Mouse (Mus musculus) neural tube, embryonic 11.5 days (tissue): ENCODE data around the gene Rprd1b. TPM values are rescaled to one million over a fixed set of nuclear protein-coding genes. Genes with fewer than 3 reads are reported as not detected.

Experiments used
- ATAC-seq: fragments of 200-750 bp; cut with Nextera tagmentation; 2 replicates; pipeline ENCODE4 v1.8.0; 2017; ENCODE audit warnings: moderate number of reproducible peaks, mild to moderate bottlenecking, moderate TSS enrichment, moderate library complexity; ENCODE audit not compliant: insufficient read depth, low FRiP score, low TSS enrichment
- DNase-seq: peaks from one replicate; pipeline ENCODE4 v3.0.0-alpha.2; 2015; ENCODE audit warnings: low spot score
- H3K27ac ChIP-seq: fragments of 300-500 bp; sonication (generic); 2 replicates; pipeline ENCODE4 v1.5.1; 2014; ENCODE audit warnings: low read depth, mild to moderate bottlenecking, low read length
- H3K27me3 ChIP-seq: fragments of 300-500 bp; sonication (generic); 2 replicates; pipeline ENCODE4 v1.6.1; 2014; ENCODE audit warnings: mild to moderate bottlenecking, low read length, mixed read lengths; ENCODE audit not compliant: control insufficient read depth, insufficient read depth
- H3K36me3 ChIP-seq: fragments of 300-500 bp; sonication (generic); 2 replicates; pipeline ENCODE4 v1.6.1; 2014; ENCODE audit warnings: mild to moderate bottlenecking, low read length, moderate library complexity, mixed read lengths; ENCODE audit not compliant: control insufficient read depth, insufficient read depth
- H3K4me1 ChIP-seq: fragments of 300-500 bp; sonication (generic); 2 replicates; pipeline ENCODE4 v1.6.1; 2014; ENCODE audit warnings: low read length, mixed read lengths; ENCODE audit not compliant: control insufficient read depth, insufficient read depth
- H3K4me2 ChIP-seq: fragments of 300-500 bp; sonication (generic); 2 replicates; pipeline ENCODE4 v1.6.1; 2014; ENCODE audit warnings: low read depth, mild to moderate bottlenecking, moderate library complexity
- H3K4me3 ChIP-seq: fragments of 300-500 bp; sonication (generic); 2 replicates; pipeline ENCODE4 v1.5.1; 2014; ENCODE audit warnings: low read depth, low read length
- H3K9ac ChIP-seq: fragments of 300-500 bp; sonication (generic); 2 replicates; pipeline ENCODE4 v1.6.1; 2014; ENCODE audit warnings: mild to moderate bottlenecking, low read length
- H3K9me3 ChIP-seq: fragments of 300-500 bp; sonication (generic); 2 replicates; pipeline ENCODE4 v1.6.1; 2016; ENCODE audit warnings: low read length; ENCODE audit not compliant: control insufficient read depth
- WGBS: fragments of 180-500 bp; shearing (Covaris S2); extraction: QIAGEN DNeasy Blood & Tissue Kit; methylation state at CpG from one replicate; pipeline ENCODE4 v1.1.7; 2014; 5-methylcytosine and 5-hydroxymethylcytosine counted together
- polyA plus RNA-seq: library from polyadenylated mRNA; unstranded; fragments of >200 nt; fragmentation: Nextera tagmentation; extraction: Ambion mirVana; gene quantifications from 2 replicates; pipeline ENCODE4 v1.2.1, GENCODE M21; 2014

Rprd1b gene
- polyA plus RNA-seq, 1 experiment from 2014 or later, result 56.9 TPM

DNA sequence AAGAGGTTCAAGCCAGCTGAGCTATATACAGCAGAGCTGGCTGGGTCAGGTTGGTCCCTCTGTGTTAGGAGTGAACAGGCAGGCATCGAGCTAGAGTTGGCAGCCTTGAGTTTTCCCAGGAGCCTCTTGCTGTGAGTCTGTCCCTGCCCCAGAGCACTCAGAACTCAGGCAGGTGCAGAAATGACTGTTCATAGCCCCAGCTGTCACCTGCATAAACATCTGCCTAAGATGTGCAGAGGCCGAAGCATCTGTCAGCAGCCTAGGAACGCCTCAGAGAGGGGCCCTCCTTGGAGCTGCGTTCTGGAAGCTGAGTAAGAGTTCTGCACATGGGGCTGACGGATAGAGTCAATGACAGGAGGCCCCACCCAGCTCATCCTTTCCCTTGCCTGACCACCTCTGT lies 86.6 kb downstream of the Rprd1b start:
- Histone ChIP-seq H3K4me3 (no peak overlapping the region), H3K9ac (no peak overlapping the region), H3K9me3 (no peaks in the 10 kb centered on the region), H3K27ac (no peak overlapping the region), H3K4me1 (no peaks in the 10 kb centered on the region), H3K27me3 (no peaks in the 10 kb centered on the region), H3K36me3 (no peaks in the 10 kb centered on the region), H3K4me2 (no peak overlapping the region)
- ATAC-seq (no peak), DNase-seq (no peak)
- 67% methylated on average over 5 of the region's 5 CpGs for WGBS

DNA sequence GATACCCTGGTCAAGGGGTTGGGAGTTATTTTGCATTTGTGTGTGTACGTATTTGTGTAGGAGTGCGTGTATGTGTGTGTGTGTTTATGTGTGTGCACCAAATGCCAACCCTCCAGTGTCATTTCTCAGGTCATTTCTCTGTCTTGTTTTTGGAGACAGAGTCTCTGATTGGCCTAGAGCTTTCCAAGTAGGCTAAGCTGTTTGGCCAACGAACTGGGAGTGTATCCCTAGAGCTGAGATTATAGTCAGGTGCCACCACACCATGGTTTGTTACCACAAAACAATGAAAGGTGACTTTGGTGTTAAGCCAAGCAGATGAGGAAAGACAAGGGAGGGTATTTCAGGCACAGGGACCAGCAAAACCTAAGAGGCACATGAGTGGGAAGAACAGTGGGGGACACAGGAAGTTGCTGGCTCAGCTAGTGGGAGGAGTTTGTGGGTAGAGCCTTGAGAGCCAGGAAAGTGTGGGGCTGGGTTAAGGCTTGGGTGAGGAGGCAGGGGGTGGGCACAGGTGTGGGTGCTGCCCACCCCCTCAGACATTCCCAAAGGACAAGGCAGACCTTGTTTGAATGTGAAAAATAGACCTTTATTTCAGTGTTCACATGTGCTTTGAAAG lies 87.6 kb downstream of the Rprd1b start:
- ATAC-seq (no peak), DNase-seq (no peak)
- no peak overlapping the region for H3K4me2 ChIP-seq
- no peak overlapping the region for H3K4me3 ChIP-seq
- H3K27me3 ChIP-seq, result no peaks in the 10 kb centered on the region
- no peak overlapping the region for H3K27ac ChIP-seq
- WGBS, result 88% methylated on average over 3 of the region's 3 CpGs
- no peaks in the 10 kb centered on the region for H3K36me3 ChIP-seq
- no peaks in the 10 kb centered on the region for H3K9me3 ChIP-seq
- H3K4me1 ChIP-seq, result no peaks in the 10 kb centered on the region
- H3K9ac ChIP-seq, result no peak overlapping the region

DNA sequence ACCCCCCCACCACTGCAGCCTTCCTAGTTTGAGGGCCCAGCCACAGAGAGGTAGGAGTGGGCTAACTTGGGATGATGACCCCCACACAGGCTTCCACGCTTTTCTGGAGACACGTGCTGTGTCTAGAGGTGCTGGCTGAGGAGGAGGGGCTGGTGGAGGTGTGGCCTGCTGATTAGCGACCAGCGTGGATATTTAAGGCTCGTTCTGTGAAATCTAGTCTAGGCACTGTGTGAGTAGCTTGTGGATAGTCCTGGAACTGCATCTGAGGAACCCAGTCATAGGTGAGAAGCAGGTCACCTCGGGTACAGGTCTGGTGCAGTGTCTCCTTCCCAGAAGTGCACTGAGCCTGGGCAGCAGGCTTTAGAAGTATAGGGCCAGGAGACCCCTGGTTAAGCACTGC lies 88.4 kb downstream of the Rprd1b start:
- no peak for ATAC-seq
- H3K27me3 ChIP-seq, result no peaks in the 10 kb centered on the region

DNA sequence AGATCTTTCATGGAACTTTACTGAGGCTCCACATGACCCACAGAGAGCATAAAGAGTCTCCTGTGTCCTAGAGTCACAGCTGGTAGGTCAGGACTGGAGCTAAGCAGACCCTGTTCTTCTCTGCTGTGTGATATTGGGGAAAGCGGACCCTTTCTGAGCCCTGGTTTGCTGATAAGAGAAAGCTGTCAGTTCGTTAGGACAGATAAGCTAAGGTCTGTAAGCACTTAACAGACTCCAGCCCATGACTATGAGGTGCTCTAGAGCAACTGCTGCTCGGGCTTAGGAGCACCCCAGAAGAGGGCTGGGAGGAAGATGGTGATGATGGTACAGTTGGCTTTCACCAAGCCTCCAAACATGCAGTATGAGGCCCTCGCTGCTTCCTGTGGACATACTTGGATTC lies 90.8 kb downstream of the Rprd1b start:
- DNase-seq (no peak), ATAC-seq (no peak)
- H3K4me2 ChIP-seq, result no peak overlapping the region
- H3K4me1 ChIP-seq, result no peaks in the 10 kb centered on the region
- no peaks in the 10 kb centered on the region for H3K9me3 ChIP-seq
- H3K9ac ChIP-seq, result no peak overlapping the region
- H3K27ac ChIP-seq, result no peak overlapping the region
- no peaks in the 10 kb centered on the region for H3K36me3 ChIP-seq
- no peak overlapping the region for H3K4me3 ChIP-seq
- 81% methylated on average over 4 of the region's 4 CpGs for WGBS
- H3K27me3 ChIP-seq, result no peaks in the 10 kb centered on the region

More for the DNA sequence above, 88.4 kb downstream of the Rprd1b start:
- no peak overlapping the region for H3K27ac ChIP-seq
- 53% methylated on average over 6 of the region's 6 CpGs for WGBS
- H3K4me2 ChIP-seq, result no peak overlapping the region
- no peak for DNase-seq
- H3K9ac ChIP-seq, result no peak overlapping the region
- no peaks in the 10 kb centered on the region for H3K9me3 ChIP-seq
- no peaks in the 10 kb centered on the region for H3K4me1 ChIP-seq
- H3K4me3 ChIP-seq, result no peak overlapping the region
- no peaks in the 10 kb centered on the region for H3K36me3 ChIP-seq

DNA sequence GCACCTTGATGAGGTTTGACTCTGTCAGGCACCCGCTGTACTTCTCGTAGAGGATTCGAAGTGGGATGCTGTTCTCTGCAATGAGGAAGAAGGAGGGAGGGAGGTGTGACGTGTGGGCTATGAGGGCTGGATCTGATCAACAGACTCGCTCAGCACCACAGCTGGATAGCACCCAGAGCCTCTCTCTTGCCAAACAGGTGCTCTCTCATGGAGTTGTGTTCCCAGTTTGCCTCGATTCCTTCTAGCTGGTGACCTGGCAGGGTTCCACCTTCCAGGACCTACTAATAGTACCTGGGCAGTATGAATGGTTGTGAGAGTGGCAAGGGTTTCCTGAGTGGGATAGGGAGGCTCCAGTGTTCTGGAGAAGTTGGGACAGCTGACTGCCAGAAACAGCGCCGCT lies 91.9 kb downstream of the Rprd1b start:
- ATAC-seq (no peak), DNase-seq (no peak)
- 87% methylated on average over 8 of the region's 8 CpGs for WGBS
- no peak overlapping the region for H3K4me3 ChIP-seq
- no peaks in the 10 kb centered on the region for H3K4me1 ChIP-seq
- no peaks in the 10 kb centered on the region; the same call in 1 of the 2 replicates for H3K36me3 ChIP-seq
- H3K27ac ChIP-seq, result no peak overlapping the region
- H3K4me2 ChIP-seq, result no peak overlapping the region
- no peak overlapping the region for H3K9ac ChIP-seq
- no peaks in the 10 kb centered on the region for H3K27me3 ChIP-seq
- H3K9me3 ChIP-seq, result no peaks in the 10 kb centered on the region

DNA sequence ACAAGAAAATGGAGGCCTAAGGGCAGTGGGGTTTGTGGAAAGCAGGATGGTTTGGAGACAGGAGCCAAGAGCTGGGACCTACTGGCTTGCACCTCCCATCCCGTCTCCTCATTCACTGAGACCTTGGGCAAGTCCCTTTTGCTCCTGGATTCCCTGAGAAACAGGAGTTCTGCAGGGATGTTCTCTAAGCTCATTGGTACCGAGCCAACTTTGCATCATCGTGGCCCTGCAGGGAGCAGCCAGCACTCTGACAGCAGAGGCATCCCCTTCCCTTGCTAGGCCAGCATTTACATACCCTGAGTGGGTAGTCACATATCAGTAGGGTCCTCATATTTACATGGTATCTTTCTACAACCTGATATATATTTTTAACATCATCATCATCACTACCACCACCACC lies 92.6 kb downstream of the Rprd1b start:
- Histone ChIP-seq H3K9me3 (no peaks in the 10 kb centered on the region), H3K4me3 (no peak overlapping the region), H3K36me3 (no peaks in the 10 kb centered on the region; the same call in 1 of the 2 replicates), H3K27ac (no peak overlapping the region), H3K9ac (no peak overlapping the region), H3K4me1 (no peaks in the 10 kb centered on the region), H3K4me2 (no peak overlapping the region), H3K27me3 (no peaks in the 10 kb centered on the region)
- 84% methylated on average over 3 of the region's 3 CpGs for WGBS
- DNase-seq (no peak), ATAC-seq (no peak)

DNA sequence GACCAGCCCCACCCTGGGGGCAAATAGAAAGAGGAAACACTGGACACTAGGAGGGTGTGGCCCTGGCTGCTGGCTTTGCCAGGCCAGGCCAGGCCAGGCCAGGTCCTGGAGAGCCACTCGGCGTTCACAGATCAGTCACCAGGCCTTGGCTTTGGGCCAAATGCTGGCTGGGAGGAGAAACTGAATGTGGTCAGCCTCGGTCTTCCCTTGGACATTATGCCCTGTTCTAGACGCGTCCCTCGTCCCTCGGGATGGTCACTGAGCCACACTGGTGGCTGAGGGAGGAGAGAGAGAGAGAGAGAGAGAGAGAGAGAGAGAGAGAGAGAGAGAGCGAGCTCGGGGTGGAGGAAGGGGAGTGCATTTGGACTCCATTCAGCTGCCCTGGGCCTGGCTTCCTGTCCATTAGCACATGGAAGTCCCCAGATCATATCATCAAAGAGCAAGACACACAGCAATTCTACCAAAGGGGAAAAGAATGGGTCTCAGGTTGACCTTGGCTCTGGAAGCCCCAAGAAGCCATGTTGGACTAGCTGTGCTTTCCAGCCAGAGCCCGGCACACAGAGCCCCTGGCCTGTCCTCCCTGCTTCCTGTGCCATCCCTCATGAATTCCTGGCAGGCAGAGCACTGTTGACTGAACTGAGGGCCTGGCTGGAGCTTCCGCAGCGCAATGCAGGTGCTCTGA lies 93.5 kb downstream of the Rprd1b start:
- Histone ChIP-seq H3K36me3 (no peaks in the 10 kb centered on the region; the same call in 1 of the 2 replicates), H3K4me3 (no peak overlapping the region), H3K9me3 (no peaks in the 10 kb centered on the region), H3K27ac (no peak overlapping the region), H3K9ac (no peak overlapping the region), H3K4me2 (no peak overlapping the region), H3K4me1 (no peaks in the 10 kb centered on the region), H3K27me3 (no peaks in the 10 kb centered on the region)
- ATAC-seq (no peak), DNase-seq (no peak)
- 79% methylated on average over 9 of the region's 12 CpGs for WGBS

DNA sequence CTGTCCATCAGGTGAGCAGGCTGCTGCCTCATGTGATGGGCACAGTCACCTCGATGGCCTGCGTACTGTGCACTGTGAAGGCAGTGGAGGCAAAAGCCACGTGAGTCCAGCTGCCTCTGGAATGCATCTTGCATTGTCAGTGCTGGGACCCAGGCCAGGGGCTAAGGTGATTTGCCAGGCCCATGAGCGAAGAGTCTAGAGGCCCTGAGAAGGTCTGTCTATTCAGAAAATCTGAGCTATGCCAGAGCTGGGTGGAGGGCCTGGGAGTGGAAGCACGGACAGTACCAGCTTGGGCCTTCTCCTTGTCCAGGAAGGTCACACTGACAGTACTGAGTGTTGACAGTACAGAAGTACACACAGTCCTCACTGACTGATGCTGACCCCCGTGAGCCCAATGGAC lies 94.5 kb downstream of the Rprd1b start:
- H3K27me3 ChIP-seq, result no peaks in the 10 kb centered on the region
- no peaks in the 10 kb centered on the region for H3K4me1 ChIP-seq
- H3K4me2 ChIP-seq, result no peak overlapping the region
- no peak overlapping the region for H3K4me3 ChIP-seq
- DNase-seq (no peak), ATAC-seq (no peak)
- no peaks in the 10 kb centered on the region; the same call in 1 of the 2 replicates for H3K36me3 ChIP-seq
- no peak overlapping the region for H3K27ac ChIP-seq
- WGBS, result 86% methylated on average over 6 of the region's 6 CpGs
- no peaks in the 10 kb centered on the region for H3K9me3 ChIP-seq
- H3K9ac ChIP-seq, result no peak overlapping the region; the same call in 1 of the 2 replicates

DNA sequence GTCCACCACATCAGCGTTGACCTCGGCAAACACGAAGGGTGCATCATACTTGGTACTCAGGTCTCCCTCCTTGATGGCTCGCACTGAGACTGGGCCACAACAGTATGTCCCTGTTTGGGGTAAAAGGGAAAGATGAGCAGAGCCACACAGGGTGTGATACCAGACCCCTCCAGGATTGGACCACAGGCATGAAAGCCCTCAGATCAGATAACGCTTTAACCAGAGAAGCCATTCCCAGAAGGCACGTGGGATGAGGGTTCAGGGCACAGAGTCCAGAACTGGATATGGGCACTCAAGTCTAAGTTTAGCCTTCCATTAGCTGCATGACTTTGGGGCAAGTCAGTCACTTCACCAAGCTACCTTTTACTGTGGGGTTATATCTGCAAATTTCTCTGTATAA lies 98.9 kb downstream of the Rprd1b start:
- no peaks in the 10 kb centered on the region for H3K27me3 ChIP-seq
- 91% methylated on average over 6 of the region's 6 CpGs for WGBS
- no peak overlapping the region for H3K4me2 ChIP-seq
- no peak for DNase-seq
- no peak overlapping the region for H3K27ac ChIP-seq
- no peak overlapping the region; the same call in 1 of the 2 replicates for H3K9ac ChIP-seq
- no peaks in the 10 kb centered on the region for H3K9me3 ChIP-seq
- no peaks in the 10 kb centered on the region; the same call in 1 of the 2 replicates for H3K36me3 ChIP-seq
- no peak overlapping the region for H3K4me3 ChIP-seq
- ATAC-seq, result no peak
- H3K4me1 ChIP-seq, result peaks cover 5% of the 10 kb centered on the region; the same call in 1 of the 2 replicates
